Mouse (Mus musculus) v-Abl transformed pro-B cells (cell line): ENCODE measurements around the gene Stim1.

ENCODE experiments used
- in situ Hi-C, 2 experiments: fragments of 400-800 bp; cut with MboI; formaldehyde crosslinking; loops; one replicate each; pipeline ENCODE4 v1.15.1; 2025; ENCODE audit not compliant: unreplicated experiment in 2 of 2

Gene Stim1

GRCm38 (mm10) chr7:102348681-102349080 lies 81.1 kb downstream of the Stim1 start:
- in situ Hi-C loops, result no loop called here

- in situ Hi-C loops, result no loop called here
Measured at GRCm38 (mm10) chr7:102349236-102349635, 81.6 kb downstream of the Stim1 start.

- in situ Hi-C loops, result no loop called here
Measured at GRCm38 (mm10) chr7:102353420-102353819, 85.8 kb downstream of the Stim1 start.

DNA sequence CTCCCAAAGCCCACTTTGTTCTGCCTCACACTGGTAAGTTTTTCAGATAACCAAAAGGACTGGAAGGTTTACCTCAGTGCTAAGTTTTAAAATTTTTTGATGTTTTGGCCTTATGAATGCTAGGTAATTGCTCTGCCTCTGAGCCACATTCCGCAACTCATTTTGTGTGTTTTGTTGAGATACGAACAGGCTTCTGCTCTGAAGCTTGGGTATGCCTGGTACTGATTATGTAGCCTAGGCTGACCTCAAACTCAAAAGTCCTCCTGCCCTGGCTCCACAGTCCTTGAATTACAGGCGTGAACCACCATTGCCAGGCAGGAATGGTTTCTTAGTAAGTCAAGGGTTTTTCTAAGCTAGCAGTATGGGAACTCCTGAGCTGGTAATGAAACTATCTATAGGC lies 90.5 kb downstream of the Stim1 start:
- in situ Hi-C loops, result no loop called here

GRCm38 (mm10) chr7:102361297-102361696 lies 93.7 kb downstream of the Stim1 start:
- in situ Hi-C loops, result no loop called here

GRCm38 (mm10) chr7:102363853-102364252 lies 96.2 kb downstream of the Stim1 start:
- in situ Hi-C loops, result no loop called here

- in situ Hi-C loops, result no loop called here
Measured at GRCm38 (mm10) chr7:102369661-102370060, 102.1 kb downstream of the Stim1 start.

GRCm38 (mm10) chr7:102370526-102370925 lies 102.9 kb downstream of the Stim1 start:
- in situ Hi-C loops, result no loop called here

DNA sequence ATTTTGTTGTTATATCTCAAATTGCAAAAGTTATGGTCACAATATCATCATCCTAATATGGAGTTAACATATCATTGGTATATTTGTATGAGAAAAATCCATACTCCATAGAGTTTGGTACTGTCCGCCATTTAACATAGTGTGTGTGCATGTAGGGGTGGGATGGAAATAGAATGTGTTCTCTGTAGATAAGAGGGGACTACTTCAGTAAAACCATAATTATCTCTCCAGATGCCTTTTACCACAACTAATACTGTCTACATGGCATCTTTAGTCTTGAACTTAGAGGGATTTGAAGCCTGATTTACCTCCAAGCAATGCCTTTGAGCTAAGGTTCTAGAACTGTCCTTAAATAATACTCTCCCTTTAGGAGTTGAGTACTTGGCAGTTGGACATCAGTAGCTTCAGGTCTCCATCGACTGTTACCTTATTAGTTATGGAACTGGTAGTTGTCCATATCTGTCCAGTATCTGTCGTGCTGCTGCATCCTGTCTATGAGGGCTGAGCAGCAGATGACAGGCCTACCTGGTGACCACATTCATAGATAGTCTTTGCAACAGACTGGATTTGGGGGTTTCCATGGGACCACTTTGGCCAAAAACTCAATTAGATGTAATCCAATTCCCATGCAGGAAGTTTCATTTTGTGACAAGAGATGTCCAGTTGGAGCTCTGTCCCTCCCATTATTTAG lies 105.9 kb downstream of the Stim1 start:
- in situ Hi-C loops, result no loop called here

GRCm38 (mm10) chr7:102383221-102383620 lies 115.6 kb downstream of the Stim1 start:
- in situ Hi-C loops, result no loop called here

GRCm38 (mm10) chr7:102385973-102386372 lies 118.4 kb downstream of the Stim1 start:
- in situ Hi-C loops, result no loop called here

GRCm38 (mm10) chr7:102389082-102389481 lies 121.5 kb downstream of the Stim1 start:
- in situ Hi-C loops, result no loop called here

- in situ Hi-C loops, result no loop called here
Measured at GRCm38 (mm10) chr7:102393898-102394297, 126.3 kb downstream of the Stim1 start.

DNA sequence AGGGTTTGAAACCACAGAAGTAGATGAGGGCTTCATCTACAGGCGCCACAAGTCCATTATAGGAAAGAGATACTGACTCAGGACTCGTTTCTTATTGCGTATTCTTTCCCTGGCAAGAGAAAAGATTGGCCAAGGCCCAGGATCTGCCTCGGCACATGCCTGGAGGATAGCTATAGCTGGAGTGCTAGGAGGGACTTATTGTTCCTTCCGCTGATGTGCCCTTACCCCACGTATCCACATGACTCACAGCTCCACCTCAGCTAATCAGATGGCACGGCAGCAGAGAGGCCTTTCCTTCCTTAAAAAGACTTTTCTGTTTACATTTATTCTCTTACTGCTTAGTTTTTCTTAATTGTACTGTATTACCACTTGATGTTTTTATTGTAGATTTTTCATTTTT lies 128.3 kb downstream of the Stim1 start:
- in situ Hi-C loops, result no loop called here

DNA sequence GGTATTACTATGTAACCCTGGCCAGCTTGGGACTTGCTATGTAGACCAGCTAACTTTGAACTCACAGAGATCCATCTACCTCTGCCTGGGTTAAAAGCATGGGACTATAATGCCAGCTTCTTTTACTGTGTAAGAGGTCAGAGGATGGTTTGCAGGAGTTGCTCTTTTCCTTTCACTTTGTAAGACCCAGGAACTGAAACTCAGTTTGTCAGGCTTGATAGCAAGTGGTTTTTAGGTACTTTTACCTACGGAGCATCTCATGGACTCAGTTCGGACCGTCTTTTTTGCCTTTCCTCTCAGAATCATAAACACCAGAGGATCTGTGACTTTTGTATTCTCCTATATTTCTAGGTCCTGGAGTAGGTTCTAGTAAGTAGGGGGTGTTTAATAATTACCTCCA lies 128.7 kb downstream of the Stim1 start:
- in situ Hi-C loops, result no loop called here

- in situ Hi-C loops, result no loop called here
Measured at GRCm38 (mm10) chr7:102399180-102399731, 131.7 kb downstream of the Stim1 start.

- in situ Hi-C loops, result loop anchor here in 1 of 2 experiments (25.0 kb wide), 1 partner anchor 742 kb away; the partner anchor contains the start of gene Clpb
Measured at GRCm38 (mm10) chr7:102404118-102404517, 136.5 kb downstream of the Stim1 start.

DNA sequence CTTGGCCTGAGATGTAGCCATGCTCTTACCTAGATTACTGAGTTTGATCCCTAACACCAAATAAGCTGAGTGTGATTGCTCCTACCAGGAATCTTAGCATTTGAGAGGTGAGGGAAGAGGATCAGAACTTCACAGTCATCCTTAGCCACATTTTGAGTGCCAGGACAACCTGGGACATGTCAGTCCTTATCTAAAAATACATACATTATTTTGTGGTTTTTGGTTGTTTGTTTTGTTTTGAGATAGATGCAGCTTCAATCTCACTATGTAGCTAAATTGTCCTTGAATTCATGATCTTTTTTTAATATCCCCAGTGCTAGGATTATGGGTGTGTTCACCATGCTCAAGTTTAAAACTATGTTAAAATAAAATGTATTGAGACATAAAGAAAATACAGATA lies 139.8 kb downstream of the Stim1 start:
- in situ Hi-C loops, result loop anchor here in 1 of 2 experiments (25.0 kb wide), 1 partner anchor 745 kb away; the partner anchor contains the start of gene Clpb

DNA sequence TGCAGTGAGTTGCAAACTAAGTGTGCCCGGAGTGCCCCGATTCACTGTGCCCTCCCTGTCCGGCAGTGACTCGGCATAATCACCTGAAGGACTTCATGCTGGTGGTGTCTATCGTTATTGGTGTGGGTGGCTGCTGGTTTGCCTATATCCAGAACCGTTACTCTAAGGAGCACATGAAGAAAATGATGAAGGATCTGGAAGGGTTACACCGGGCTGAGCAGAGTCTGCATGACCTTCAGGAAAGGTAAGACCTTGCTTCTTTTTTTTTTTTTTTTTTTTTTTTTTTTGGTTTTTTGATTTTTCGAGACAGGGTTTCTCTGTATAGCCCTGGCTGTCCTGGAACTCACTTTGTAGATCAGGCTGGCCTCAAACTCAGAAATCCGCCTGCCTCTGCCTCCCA lies 147.7 kb downstream of the Stim1 start:
- in situ Hi-C loops, result loop anchor here (5.0 to 25.0 kb wide), 3 partner anchors 158 to 753 kb away; partner anchors contain the start of genes Rhog (in 2 of the 2) and Clpb (in 1 of the 2)

GRCm38 (mm10) chr7:102415841-102416240 lies 148.2 kb downstream of the Stim1 start:
- in situ Hi-C loops, result loop anchor here (5.0 to 25.0 kb wide), 3 partner anchors 159 to 754 kb away; partner anchors contain the start of genes Rhog (in 2 of the 2) and Clpb (in 1 of the 2)

DNA sequence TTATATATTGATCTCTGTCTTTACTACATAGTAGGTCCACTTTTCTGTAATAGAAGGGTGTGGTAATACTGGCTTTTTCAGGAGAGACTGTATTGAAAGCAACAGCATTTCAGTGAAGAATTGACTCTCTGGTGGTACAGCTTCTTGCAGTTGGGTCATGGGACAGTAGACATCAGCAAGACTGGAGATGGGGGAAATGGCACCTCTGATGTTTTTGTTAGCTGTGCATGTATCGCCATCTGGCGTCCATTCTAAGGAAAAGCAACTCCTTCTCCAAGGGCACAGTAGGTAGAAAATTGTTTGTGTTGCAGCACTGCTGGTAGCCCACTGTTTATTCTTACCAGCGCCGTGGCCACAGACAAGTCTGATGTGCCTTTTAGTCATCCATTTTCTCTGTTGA lies 149.8 kb downstream of the Stim1 start:
- in situ Hi-C loops, result loop anchor here (5.0 to 25.0 kb wide), 3 partner anchors 160 to 755 kb away; partner anchors contain the start of genes Rhog (in 2 of the 2) and Clpb (in 1 of the 2)

- in situ Hi-C loops, result loop anchor here (5.0 to 25.0 kb wide), 3 partner anchors 230 to 760 kb away; partner anchors contain the start of gene Clpb (in 1 of the 2)
Measured at GRCm38 (mm10) chr7:102422036-102422435, 154.4 kb downstream of the Stim1 start.
